Mouse (Mus musculus) liver, embryonic 11.5 days (tissue): Measurements from ENCODE around the gene Atp8b3. TPM values are rescaled to one million over a fixed set of nuclear protein-coding genes. Genes with fewer than 3 reads are reported as not detected.
A peak's percentile ranks its signal among the peaks of the same experiment; 100 is the strongest.

Experiments
- ATAC-seq: fragments of 200-750 bp; cut with Nextera tagmentation; replicated peaks from 2 replicates; pipeline ENCODE4 v1.8.0; 2017; ENCODE audit warnings: moderate number of reproducible peaks, mild to moderate bottlenecking, moderate TSS enrichment, moderate library complexity; ENCODE audit not compliant: low FRiP score
- DNase-seq: peaks from one replicate; pipeline ENCODE4 v3.0.0-alpha.2; 2017; ENCODE audit warnings: low spot score
- H3K27ac ChIP-seq: fragments of 300-500 bp; sonication (generic); 2 replicates; pipeline ENCODE4 v1.5.1; 2014; ENCODE audit warnings: mild to moderate bottlenecking, low read depth, low read length, control low read depth
- H3K27me3 ChIP-seq: fragments of 300-500 bp; sonication (generic); replicated peaks from 2 replicates; pipeline ENCODE4 v1.6.1; 2014; ENCODE audit warnings: low read length, mixed read lengths; ENCODE audit not compliant: control insufficient read depth, insufficient read depth
- H3K36me3 ChIP-seq: fragments of 300-500 bp; sonication (generic); 2 replicates; pipeline ENCODE4 v1.6.1; 2014; ENCODE audit warnings: mild to moderate bottlenecking, low read length, moderate library complexity, mixed read lengths; ENCODE audit not compliant: control insufficient read depth, insufficient read depth
- H3K4me1 ChIP-seq: fragments of 300-500 bp; sonication (generic); replicated peaks from 2 replicates; pipeline ENCODE4 v1.6.1; 2014; ENCODE audit warnings: low read length, mixed read lengths; ENCODE audit not compliant: control insufficient read depth, insufficient read depth
- H3K4me2 ChIP-seq: fragments of 300-500 bp; sonication (generic); 2 replicates; pipeline ENCODE4 v1.6.1; 2014; ENCODE audit warnings: mild to moderate bottlenecking, control low read depth, moderate library complexity
- H3K4me3 ChIP-seq: fragments of 300-500 bp; sonication (generic); 2 replicates; pipeline ENCODE4 v1.5.1; 2014; ENCODE audit warnings: low read depth, low read length, control low read depth
- H3K9ac ChIP-seq: fragments of 300-500 bp; sonication (generic); 2 replicates; pipeline ENCODE4 v1.6.1; 2014; ENCODE audit warnings: low read depth, low read length, control low read depth
- H3K9me3 ChIP-seq: fragments of 300-500 bp; sonication (generic); 2 replicates; pipeline ENCODE4 v1.6.1; 2016; ENCODE audit warnings: low read length, inconsistent platforms, mixed read lengths; ENCODE audit not compliant: control insufficient read depth
- WGBS: fragments of 180-500 bp; shearing (Covaris S2); extraction: QIAGEN DNeasy Blood & Tissue Kit; methylation state at CpG from one replicate; pipeline ENCODE4 v1.1.7; 2014; 5-methylcytosine and 5-hydroxymethylcytosine counted together
- polyA plus RNA-seq: library from polyadenylated mRNA; unstranded; fragments of >200 nt; fragmentation: Nextera tagmentation; extraction: Ambion mirVana; gene quantifications from 2 replicates; pipeline ENCODE4 v1.2.1, GENCODE M21; 2014

Gene Atp8b3
- polyA plus RNA-seq, 1 experiment from 2014 or later = 0.12 TPM

DNA sequence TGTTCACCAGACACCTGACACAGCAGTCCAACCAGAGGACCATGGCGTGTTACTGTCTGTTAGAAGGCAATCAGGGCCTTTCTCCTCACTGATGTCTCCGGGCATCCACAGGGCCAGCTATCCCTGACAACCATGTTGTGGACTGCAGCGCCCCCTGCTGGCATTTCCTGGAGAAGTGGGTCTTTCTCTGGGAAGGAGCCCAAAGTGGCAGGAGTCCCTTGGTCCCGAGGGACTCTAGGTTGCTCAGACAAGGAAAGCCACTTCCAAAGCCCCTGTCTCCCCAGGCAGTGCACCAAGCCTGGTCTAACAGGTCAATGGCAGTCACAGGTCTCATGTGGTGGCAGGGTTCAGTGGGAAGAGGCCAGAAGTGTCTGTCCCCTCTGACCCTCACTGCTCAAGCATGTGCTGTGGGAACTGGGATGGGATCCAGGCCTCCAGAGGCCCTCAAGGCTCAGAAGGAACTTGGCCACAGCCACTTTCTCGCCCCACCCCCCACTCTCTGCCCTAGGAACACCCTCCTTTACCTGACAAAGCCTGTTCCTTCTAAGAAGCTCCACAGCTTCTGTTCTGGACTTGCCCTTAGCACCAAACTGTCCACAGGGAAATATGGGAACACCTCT lies 18.5 kb upstream of the Atp8b3 start:
- Histone ChIP-seq H3K27ac (no peak overlapping the region), H3K36me3 (no peaks in the 10 kb centered on the region), H3K4me1 (peaks cover 57% of the 10 kb centered on the region), H3K4me2 (no peak overlapping the region), H3K9ac (no peak overlapping the region), H3K9me3 (no peaks in the 10 kb centered on the region), H3K4me3 (no peak overlapping the region), H3K27me3 (no peaks in the 10 kb centered on the region)
- WGBS = 36% methylated on average over 5 of the region's 5 CpGs
- ATAC-seq (no peak), DNase-seq (peak; percentile 74)

- Histone ChIP-seq H3K27ac (peak overlapping the region; percentile 76), H3K27me3 (no peaks in the 10 kb centered on the region), H3K36me3 (peaks cover 11% of the 10 kb centered on the region), H3K4me2 (peak overlapping the region; percentile 57), H3K4me1 (peaks cover 45% of the 10 kb centered on the region), H3K9ac (peak overlapping the region; percentile 31; the same call in 1 of the 2 replicates), H3K9me3 (no peaks in the 10 kb centered on the region), H3K4me3 (peak overlapping the region; percentile 4; the same call in 1 of the 2 replicates)
- 60% methylated on average over 6 of the region's 6 CpGs for WGBS
- ATAC-seq (peak; percentile 40), DNase-seq (no peak)
Measured at GRCm38 (mm10) chr10:80553997-80554396, 15.1 kb upstream of the Atp8b3 start.

GRCm38 (mm10) chr10:80553575-80553974 lies 14.7 kb upstream of the Atp8b3 start:
- Histone ChIP-seq H3K4me1 (peaks cover 41% of the 10 kb centered on the region), H3K9me3 (no peaks in the 10 kb centered on the region), H3K36me3 (peaks cover 11% of the 10 kb centered on the region), H3K4me2 (peak overlapping the region; percentile 57), H3K4me3 (peak overlapping the region; percentile 4; the same call in 1 of the 2 replicates), H3K9ac (peak overlapping the region; percentile 31; the same call in 1 of the 2 replicates), H3K27me3 (no peaks in the 10 kb centered on the region), H3K27ac (peak overlapping the region; percentile 76)
- WGBS = 38% methylated on average over 8 of the region's 8 CpGs
- ATAC-seq (peak; percentile 92), DNase-seq (peak; percentile 62)

DNA sequence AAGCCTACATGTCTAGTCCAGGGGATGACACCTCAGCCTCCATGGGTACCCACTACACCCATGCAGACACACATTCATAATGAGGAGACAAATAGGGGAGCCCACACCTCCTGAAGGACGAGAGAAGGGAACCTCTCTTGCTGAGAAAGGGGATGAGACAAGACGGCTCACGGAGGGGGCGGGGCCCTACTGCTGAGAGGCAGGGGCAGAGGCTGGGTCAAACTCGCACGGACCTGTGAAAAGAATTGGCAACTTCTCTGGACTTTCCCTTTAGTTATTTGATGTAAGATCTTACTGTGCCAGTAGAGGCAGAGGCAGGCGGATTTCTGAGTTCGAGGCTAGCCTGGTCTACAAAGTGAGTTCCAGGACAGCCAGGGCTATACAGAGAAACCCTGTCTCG lies 13.4 kb upstream of the Atp8b3 start:
- Histone ChIP-seq H3K27ac (no peak overlapping the region; the same call in 1 of the 2 replicates), H3K9ac (peak overlapping the region; percentile 18; the same call in 1 of the 2 replicates), H3K36me3 (peaks cover 12% of the 10 kb centered on the region), H3K27me3 (no peaks in the 10 kb centered on the region), H3K4me1 (peaks cover 40% of the 10 kb centered on the region), H3K9me3 (no peaks in the 10 kb centered on the region), H3K4me3 (no peak overlapping the region), H3K4me2 (no peak overlapping the region)
- 63% methylated on average over 9 of the region's 9 CpGs for WGBS
- ATAC-seq (no peak), DNase-seq (no peak)

GRCm38 (mm10) chr10:80549279-80549678 lies 10.4 kb upstream of the Atp8b3 start:
- ATAC-seq = no peak
- Histone ChIP-seq H3K36me3 (peaks cover 41% of the 10 kb centered on the region), H3K4me1 (peaks cover 39% of the 10 kb centered on the region), H3K9me3 (no peaks in the 10 kb centered on the region), H3K27ac (no peak overlapping the region), H3K9ac (no peak overlapping the region), H3K4me2 (no peak overlapping the region), H3K27me3 (no peaks in the 10 kb centered on the region), H3K4me3 (no peak overlapping the region)
- 95% methylated on average over 21 of the region's 21 CpGs for WGBS
- no peak for DNase-seq

DNA sequence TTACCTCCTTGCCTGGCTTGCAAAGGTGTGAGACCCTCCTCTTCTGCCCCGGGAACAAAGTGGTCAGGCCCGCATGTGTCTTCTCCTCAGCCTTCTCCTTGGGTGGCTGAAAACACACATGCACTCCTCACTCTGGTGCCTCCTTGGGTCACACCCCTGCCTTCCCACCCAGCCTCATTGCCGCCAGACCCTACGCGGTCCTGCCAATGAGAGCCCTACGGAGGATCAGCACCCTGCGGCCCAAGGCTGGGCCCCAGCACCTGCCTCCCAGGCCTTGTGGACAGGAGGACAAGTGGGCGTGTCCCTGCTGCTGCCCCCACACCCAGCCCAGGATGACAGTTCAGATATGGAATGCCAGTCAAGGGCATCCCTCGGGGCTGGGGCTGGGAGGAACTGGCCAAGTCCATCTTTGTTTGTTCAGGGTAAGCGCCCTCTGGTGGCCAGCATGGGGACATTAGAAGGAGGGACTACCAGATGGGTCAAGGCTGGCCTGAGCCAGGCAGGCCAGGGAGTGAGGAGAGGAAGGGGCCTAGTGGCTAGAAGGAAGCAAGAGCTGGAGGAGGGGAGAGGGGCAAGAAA lies 9.6 kb upstream of the Atp8b3 start:
- Histone ChIP-seq H3K36me3 (peaks cover 47% of the 10 kb centered on the region), H3K9me3 (no peaks in the 10 kb centered on the region), H3K27ac (no peak overlapping the region), H3K4me1 (peaks cover 32% of the 10 kb centered on the region), H3K4me3 (no peak overlapping the region), H3K27me3 (no peaks in the 10 kb centered on the region), H3K9ac (no peak overlapping the region; the same call in 1 of the 2 replicates), H3K4me2 (no peak overlapping the region)
- ATAC-seq = no peak; the same call in 1 of the 2 replicates
- WGBS = 73% methylated on average over 10 of the region's 10 CpGs
- DNase-seq = no peak

DNA sequence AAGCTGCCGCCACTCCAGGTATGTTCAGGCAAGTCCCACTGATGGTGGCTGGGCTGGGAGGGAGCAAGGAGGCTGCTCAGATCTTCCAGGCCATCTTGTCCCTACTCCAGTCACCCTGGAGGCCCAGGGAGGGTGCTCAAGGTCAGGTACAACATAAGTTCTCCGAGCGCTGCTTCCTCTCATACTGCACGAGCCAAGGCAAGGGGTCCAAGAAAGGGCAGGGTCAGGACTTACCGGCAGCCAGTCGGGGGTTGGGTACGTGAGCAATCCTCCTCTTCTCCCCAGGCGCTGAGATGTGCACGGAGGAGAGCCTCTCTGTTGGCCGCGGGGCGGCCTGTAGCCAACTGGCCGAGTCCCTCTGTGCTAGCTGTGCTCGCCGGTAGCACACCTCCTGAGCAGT lies 8.6 kb upstream of the Atp8b3 start:
- 92% methylated on average over 15 of the region's 15 CpGs for WGBS
- Histone ChIP-seq H3K27me3 (no peaks in the 10 kb centered on the region), H3K4me2 (no peak overlapping the region; the same call in 1 of the 2 replicates), H3K36me3 (peaks cover 56% of the 10 kb centered on the region), H3K4me3 (no peak overlapping the region), H3K9me3 (no peaks in the 10 kb centered on the region), H3K27ac (peak overlapping the region; percentile 13), H3K4me1 (peaks cover 22% of the 10 kb centered on the region), H3K9ac (no peak overlapping the region)
- ATAC-seq (no peak), DNase-seq (no peak)

- Histone ChIP-seq H3K9ac (no peak overlapping the region; the same call in 1 of the 2 replicates), H3K27me3 (no peaks in the 10 kb centered on the region), H3K4me3 (no peak overlapping the region), H3K27ac (peak overlapping the region; percentile 13; the same call in 1 of the 2 replicates), H3K4me1 (peaks cover 17% of the 10 kb centered on the region), H3K36me3 (peaks cover 62% of the 10 kb centered on the region), H3K9me3 (no peaks in the 10 kb centered on the region), H3K4me2 (peak overlapping the region; percentile 16; the same call in 1 of the 2 replicates)
- ATAC-seq = peak; percentile 56
- WGBS = 72% methylated on average over 4 of the region's 4 CpGs
- no peak for DNase-seq
Measured at GRCm38 (mm10) chr10:80546945-80547344, 8.0 kb upstream of the Atp8b3 start.

GRCm38 (mm10) chr10:80545590-80545989 lies 6.7 kb upstream of the Atp8b3 start:
- H3K27me3 ChIP-seq = no peaks in the 10 kb centered on the region
- H3K36me3 ChIP-seq = peaks cover 64% of the 10 kb centered on the region
- no peak overlapping the region for H3K4me3 ChIP-seq
- H3K4me1 ChIP-seq = peaks cover 17% of the 10 kb centered on the region
- DNase-seq (no peak), ATAC-seq (no peak)
- no peak overlapping the region for H3K4me2 ChIP-seq
- no peaks in the 10 kb centered on the region for H3K9me3 ChIP-seq
- WGBS = 92% methylated on average over 8 of the region's 8 CpGs
- H3K27ac ChIP-seq = no peak overlapping the region
- no peak overlapping the region for H3K9ac ChIP-seq
